Mouse (Mus musculus): ENCODE results near the gene Dapk1.

DNA sequence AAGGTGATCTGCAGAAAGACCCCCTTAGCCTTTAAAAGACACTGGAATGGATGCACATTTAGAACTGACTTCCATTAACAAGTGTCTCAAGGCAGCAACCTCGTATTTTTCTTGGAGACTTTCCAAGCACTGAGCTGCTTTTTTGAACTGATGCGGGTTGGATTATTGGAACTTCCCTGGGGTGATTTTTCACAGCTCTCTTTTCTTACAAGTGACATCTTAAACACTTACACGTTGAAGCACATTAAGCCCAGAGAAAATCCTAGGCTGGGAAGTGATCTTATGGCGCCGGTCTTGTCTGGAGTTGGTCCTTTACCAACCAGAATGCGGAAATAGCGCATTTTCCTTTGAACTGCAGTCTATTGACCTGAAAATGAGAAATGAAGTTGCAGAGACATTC is 23.8 kb downstream of the Dapk1 start:
- TF ChIP-seq CTCF (IDR thresholded peaks at IDR 0.05; ENCODE audit: low read depth) (no peak), EP300 (IDR thresholded peaks at IDR 0.05; ENCODE audit: low read depth) (no peak)
